Mouse (Mus musculus): ENCODE data around the gene Ptn. TPM values are rescaled to one million over a fixed set of nuclear protein-coding genes. Genes with fewer than 3 reads are reported as not detected.

The Ptn gene
- total and polyA plus RNA-seq, 2 experiments = not detected

GRCm38 (mm10) chr6:36810448-36810847 lies 428 bp upstream of the Ptn start:
- DNase-seq (ENCODE audit: extremely low read depth, low read depth, low spot score) = no peak
- TF ChIP-seq CTCF (IDR thresholded peaks at IDR 0.05; ENCODE audit: low read depth, low read length) (no peak), POLR2A (IDR thresholded peaks at IDR 0.05; ENCODE audit: extremely low read depth, insufficient read depth, low read length) (no peak)
- no peak overlapping the region for H3K9ac ChIP-seq (ENCODE audit: low read depth, low read length)
- WGBS = 34% methylated on average over 5 of the region's 5 CpGs
- H3K27me3 ChIP-seq (ENCODE audit: control insufficient read depth, insufficient read depth, low read length) = no peaks in the 10 kb centered on the region; the same call in 1 of the 2 replicates
- H3K4me1 ChIP-seq (ENCODE audit: control insufficient read depth, insufficient read depth, low read length) = no peaks in the 10 kb centered on the region
- no peaks in the 10 kb centered on the region for H3K79me2 ChIP-seq (ENCODE audit: control insufficient read depth, insufficient read depth, low read length)
- H3K27ac ChIP-seq (replicated peaks; ENCODE audit: insufficient read depth, low read depth, low read length) = no peak overlapping the region
- H3K4me3 ChIP-seq (ENCODE audit: insufficient read depth, low read depth, low read length) = no peak overlapping the region
- no peaks in the 10 kb centered on the region for H3K36me3 ChIP-seq (ENCODE audit: control insufficient read depth, insufficient read depth, low read length)

- H3K27me3 ChIP-seq (ENCODE audit: control insufficient read depth, insufficient read depth, low read length) = no peaks in the 10 kb centered on the region; the same call in 1 of the 2 replicates
- no peak overlapping the region for H3K4me3 ChIP-seq (ENCODE audit: insufficient read depth, low read depth, low read length)
- no peaks in the 10 kb centered on the region for H3K4me1 ChIP-seq (ENCODE audit: control insufficient read depth, insufficient read depth, low read length)
- no peak for DNase-seq (ENCODE audit: extremely low read depth, low read depth, low spot score)
- H3K36me3 ChIP-seq (ENCODE audit: control insufficient read depth, insufficient read depth, low read length) = no peaks in the 10 kb centered on the region
- WGBS = 28% methylated on average over 7 of the region's 7 CpGs
- TF ChIP-seq POLR2A (IDR thresholded peaks at IDR 0.05; ENCODE audit: extremely low read depth, insufficient read depth, low read length) = no peak
- no peak for TF ChIP-seq CTCF (IDR thresholded peaks at IDR 0.05; ENCODE audit: low read depth, low read length)
- H3K79me2 ChIP-seq (ENCODE audit: control insufficient read depth, insufficient read depth, low read length) = no peaks in the 10 kb centered on the region
- no peak overlapping the region for H3K9ac ChIP-seq (ENCODE audit: low read depth, low read length)
- no peak overlapping the region for H3K27ac ChIP-seq (replicated peaks; ENCODE audit: insufficient read depth, low read depth, low read length)
These were observed 701 bp downstream of the Ptn start for GRCm38 (mm10) chr6:36809311-36809726.

GRCm38 (mm10) chr6:36808306-36809058 lies 1.5 kb downstream of the Ptn start:
- H3K4me1 ChIP-seq (ENCODE audit: control insufficient read depth, insufficient read depth, low read length) = no peaks in the 10 kb centered on the region
- 84% methylated on average over 7 of the region's 7 CpGs for WGBS
- H3K27ac ChIP-seq (replicated peaks; ENCODE audit: insufficient read depth, low read depth, low read length) = no peak overlapping the region
- H3K79me2 ChIP-seq (ENCODE audit: control insufficient read depth, insufficient read depth, low read length) = no peaks in the 10 kb centered on the region
- H3K27me3 ChIP-seq (ENCODE audit: control insufficient read depth, insufficient read depth, low read length) = no peaks in the 10 kb centered on the region; the same call in 1 of the 2 replicates
- no peak overlapping the region for H3K4me3 ChIP-seq (ENCODE audit: insufficient read depth, low read depth, low read length)
- H3K36me3 ChIP-seq (ENCODE audit: control insufficient read depth, insufficient read depth, low read length) = no peaks in the 10 kb centered on the region
- TF ChIP-seq POLR2A (IDR thresholded peaks at IDR 0.05; ENCODE audit: extremely low read depth, insufficient read depth, low read length) = no peak
- TF ChIP-seq CTCF (IDR thresholded peaks at IDR 0.05; ENCODE audit: low read depth, low read length) = no peak
- H3K9ac ChIP-seq (ENCODE audit: low read depth, low read length) = no peak overlapping the region
- DNase-seq (ENCODE audit: extremely low read depth, low read depth, low spot score) = no peak

- TF ChIP-seq CTCF (IDR thresholded peaks at IDR 0.05; ENCODE audit: low read depth, low read length) (no peak), POLR2A (IDR thresholded peaks at IDR 0.05; ENCODE audit: extremely low read depth, insufficient read depth, low read length) (no peak)
- Histone ChIP-seq H3K79me2 (ENCODE audit: control insufficient read depth, insufficient read depth, low read length) (no peaks in the 10 kb centered on the region), H3K27ac (replicated peaks; ENCODE audit: insufficient read depth, low read depth, low read length) (no peak overlapping the region), H3K4me3 (ENCODE audit: insufficient read depth, low read depth, low read length) (no peak overlapping the region), H3K36me3 (ENCODE audit: control insufficient read depth, insufficient read depth, low read length) (no peaks in the 10 kb centered on the region), H3K4me1 (ENCODE audit: control insufficient read depth, insufficient read depth, low read length) (no peaks in the 10 kb centered on the region), H3K9ac (ENCODE audit: low read depth, low read length) (no peak overlapping the region), H3K27me3 (ENCODE audit: control insufficient read depth, insufficient read depth, low read length) (no peaks in the 10 kb centered on the region; the same call in 1 of the 2 replicates)
- 67% methylated on average over 6 of the region's 6 CpGs for WGBS
- no peak for DNase-seq (ENCODE audit: extremely low read depth, low read depth, low spot score)
These were observed 3.1 kb downstream of the Ptn start for GRCm38 (mm10) chr6:36806906-36807305.

GRCm38 (mm10) chr6:36800309-36800946 lies 9.6 kb downstream of the Ptn start:
- H3K9ac ChIP-seq (ENCODE audit: low read depth, low read length) = no peak overlapping the region
- H3K36me3 ChIP-seq (ENCODE audit: control insufficient read depth, insufficient read depth, low read length) = no peaks in the 10 kb centered on the region
- 81% methylated on average over 5 of the region's 5 CpGs for WGBS
- TF ChIP-seq CTCF (IDR thresholded peaks at IDR 0.05; ENCODE audit: low read depth, low read length) (no peak), POLR2A (IDR thresholded peaks at IDR 0.05; ENCODE audit: extremely low read depth, insufficient read depth, low read length) (no peak)
- no peak overlapping the region for H3K27ac ChIP-seq (replicated peaks; ENCODE audit: insufficient read depth, low read depth, low read length)
- H3K27me3 ChIP-seq (ENCODE audit: control insufficient read depth, insufficient read depth, low read length) = no peaks in the 10 kb centered on the region
- H3K4me1 ChIP-seq (ENCODE audit: control insufficient read depth, insufficient read depth, low read length) = no peaks in the 10 kb centered on the region
- no peak overlapping the region for H3K4me3 ChIP-seq (ENCODE audit: insufficient read depth, low read depth, low read length)
- DNase-seq (ENCODE audit: extremely low read depth, low read depth, low spot score) = no peak
- H3K79me2 ChIP-seq (ENCODE audit: control insufficient read depth, insufficient read depth, low read length) = no peaks in the 10 kb centered on the region
